Mouse (Mus musculus): ENCODE data around the gene Fam189b. TPM values are rescaled to one million over a fixed set of nuclear protein-coding genes. Genes with fewer than 3 reads are reported as not detected.

Gene Fam189b
- total and polyA plus RNA-seq, 3 experiments, result 3.9 to 18.0 (median 5.1) TPM

GRCm38 (mm10) chr3:89175544-89175943, 7.4 kb upstream of the Fam189b start:
- no peak for DNase-seq
- H3K79me2 ChIP-seq (replicated peaks; ENCODE audit: control insufficient read depth, insufficient read depth, low read length), result no peaks in the 10 kb centered on the region
- 86% methylated on average over 10 of the region's 10 CpGs for WGBS
- intact Hi-C loops (cut with DNase I), result loop anchor here (10.0 kb wide), 1 partner anchor 621 kb away; the partner anchor contains the start of genes Lamtor2 and Ubqln4
- TF ChIP-seq CTCF (IDR thresholded peaks at IDR 0.05) (no peak), EP300 (IDR thresholded peaks at IDR 0.05; ENCODE audit: insufficient read depth, low read depth, low read length) (no peak), POLR2A (IDR thresholded peaks at IDR 0.05; ENCODE audit: insufficient read depth, low read depth, low read length) (no peak)
- H3K4me3 ChIP-seq, result no peak overlapping the region
- H3K27ac ChIP-seq, result no peak overlapping the region
- no peaks in the 10 kb centered on the region; the same call in 1 of the 2 replicates for H3K36me3 ChIP-seq (ENCODE audit: control insufficient read depth, insufficient read depth, low read length)
- H3K9ac ChIP-seq (ENCODE audit: low read depth, low read length), result no peak overlapping the region
- peaks cover 2% of the 10 kb centered on the region for H3K4me1 ChIP-seq (ENCODE audit: control insufficient read depth, insufficient read depth, low read length)
- no peaks in the 10 kb centered on the region for H3K27me3 ChIP-seq (ENCODE audit: control insufficient read depth, insufficient read depth, low read length)

GRCm38 (mm10) chr3:89176421-89176820, 6.5 kb upstream of the Fam189b start:
- Histone ChIP-seq H3K4me1 (ENCODE audit: control insufficient read depth, insufficient read depth, low read length) (peaks cover 2% of the 10 kb centered on the region), H3K79me2 (replicated peaks; ENCODE audit: control insufficient read depth, insufficient read depth, low read length) (no peaks in the 10 kb centered on the region), H3K9ac (ENCODE audit: low read depth, low read length) (no peak overlapping the region), H3K27ac (no peak overlapping the region), H3K36me3 (ENCODE audit: control insufficient read depth, insufficient read depth, low read length) (no peaks in the 10 kb centered on the region; the same call in 1 of the 2 replicates), H3K27me3 (ENCODE audit: control insufficient read depth, insufficient read depth, low read length) (no peaks in the 10 kb centered on the region), H3K4me3 (no peak overlapping the region)
- DNase-seq, result no peak
- 87% methylated on average over 7 of the region's 7 CpGs for WGBS
- intact Hi-C loops (cut with DNase I), result loop anchor here (2.0 to 10.0 kb wide), 2 partner anchors 36 to 622 kb away; partner anchors contain the start of genes Lamtor2 and Ubqln4
- TF ChIP-seq EP300 (IDR thresholded peaks at IDR 0.05; ENCODE audit: insufficient read depth, low read depth, low read length) (no peak), CTCF (IDR thresholded peaks at IDR 0.05) (no peak), POLR2A (IDR thresholded peaks at IDR 0.05; ENCODE audit: insufficient read depth, low read depth, low read length) (no peak)

GRCm38 (mm10) chr3:89177242-89178106, 5.5 kb upstream of the Fam189b start, which contains the start of gene Scamp3:
Gene Scamp3, plus strand, starts transcription at chr3:89177473.
- under 1% methylated on average over 43 of the region's 43 CpGs for WGBS
- H3K27me3 ChIP-seq (ENCODE audit: control insufficient read depth, insufficient read depth, low read length), result no peaks in the 10 kb centered on the region
- H3K4me1 ChIP-seq (ENCODE audit: control insufficient read depth, insufficient read depth, low read length), result peaks cover 2% of the 10 kb centered on the region
- H3K9ac ChIP-seq (ENCODE audit: low read depth, low read length), result peak within 1 kb of the TSS; percentile 84
- TF ChIP-seq EP300 (IDR thresholded peaks at IDR 0.05; ENCODE audit: insufficient read depth, low read depth, low read length), result peak; percentile 96
- peak; percentile 86 for TF ChIP-seq POLR2A (IDR thresholded peaks at IDR 0.05; ENCODE audit: insufficient read depth, low read depth, low read length)
- TF ChIP-seq CTCF (IDR thresholded peaks at IDR 0.05), result no peak
- DNase-seq, result peak; percentile 86 to 89
- H3K27ac ChIP-seq, result peak within 1 kb of the TSS; percentile 84
- intact Hi-C loops (cut with DNase I), result loop anchor here (1.0 to 10.0 kb wide), 3 partner anchors 19 to 623 kb away; partner anchors contain the start of genes Lamtor2 and Ubqln4
- no peaks in the 10 kb centered on the region for H3K79me2 ChIP-seq (replicated peaks; ENCODE audit: control insufficient read depth, insufficient read depth, low read length)
- no peaks in the 10 kb centered on the region; the same call in 1 of the 2 replicates for H3K36me3 ChIP-seq (ENCODE audit: control insufficient read depth, insufficient read depth, low read length)
- H3K4me3 ChIP-seq, result peak within 1 kb of the TSS; percentile 86

- peaks cover 2% of the 10 kb centered on the region for H3K4me1 ChIP-seq (ENCODE audit: control insufficient read depth, insufficient read depth, low read length)
- peak overlapping the region; percentile 86 for H3K4me3 ChIP-seq
- H3K27ac ChIP-seq, result peak overlapping the region; percentile 84
- no peak for DNase-seq
- no peaks in the 10 kb centered on the region for H3K27me3 ChIP-seq (ENCODE audit: control insufficient read depth, insufficient read depth, low read length)
- TF ChIP-seq POLR2A (IDR thresholded peaks at IDR 0.05; ENCODE audit: insufficient read depth, low read depth, low read length), result no peak
- TF ChIP-seq EP300 (IDR thresholded peaks at IDR 0.05; ENCODE audit: insufficient read depth, low read depth, low read length), result no peak
- TF ChIP-seq CTCF (IDR thresholded peaks at IDR 0.05), result no peak
- no peaks in the 10 kb centered on the region for H3K79me2 ChIP-seq (replicated peaks; ENCODE audit: control insufficient read depth, insufficient read depth, low read length)
- no peaks in the 10 kb centered on the region; the same call in 1 of the 2 replicates for H3K36me3 ChIP-seq (ENCODE audit: control insufficient read depth, insufficient read depth, low read length)
- peak overlapping the region; percentile 84 for H3K9ac ChIP-seq (ENCODE audit: low read depth, low read length)
- intact Hi-C loops (cut with DNase I), result loop anchor here (10.0 kb wide), 1 partner anchor 623 kb away; the partner anchor contains the start of genes Lamtor2 and Ubqln4
- 4% methylated on average over 6 of the region's 6 CpGs for WGBS
Observed at GRCm38 (mm10) chr3:89178107-89178385, 4.9 kb upstream of the Fam189b start.

GRCm38 (mm10) chr3:89179056-89179455, 3.9 kb upstream of the Fam189b start:
- no peak overlapping the region for H3K27ac ChIP-seq
- peaks cover 2% of the 10 kb centered on the region for H3K4me1 ChIP-seq (ENCODE audit: control insufficient read depth, insufficient read depth, low read length)
- 0 out of 2 replicates have a peak overlapping the region, but pooled peaks have one; percentile 11 for H3K9ac ChIP-seq (ENCODE audit: low read depth, low read length)
- H3K4me3 ChIP-seq, result no peak overlapping the region
- no peaks in the 10 kb centered on the region; the same call in 1 of the 2 replicates for H3K36me3 ChIP-seq (ENCODE audit: control insufficient read depth, insufficient read depth, low read length)
- H3K27me3 ChIP-seq (ENCODE audit: control insufficient read depth, insufficient read depth, low read length), result no peaks in the 10 kb centered on the region
- intact Hi-C loops (cut with DNase I), result loop anchor here (10.0 kb wide), 1 partner anchor 624 kb away; the partner anchor contains the start of genes Lamtor2 and Ubqln4
- TF ChIP-seq EP300 (IDR thresholded peaks at IDR 0.05; ENCODE audit: insufficient read depth, low read depth, low read length) (no peak), POLR2A (IDR thresholded peaks at IDR 0.05; ENCODE audit: insufficient read depth, low read depth, low read length) (no peak), CTCF (IDR thresholded peaks at IDR 0.05) (no peak)
- DNase-seq, result no peak
- H3K79me2 ChIP-seq (replicated peaks; ENCODE audit: control insufficient read depth, insufficient read depth, low read length), result no peaks in the 10 kb centered on the region
- 92% methylated on average over 11 of the region's 11 CpGs for WGBS
